Mouse (Mus musculus): Measurements from ENCODE around the gene Ttc6.

GRCm38 (mm10) chr12:57514552-57514951 is 49.4 kb upstream of the Ttc6 start:
- TF ChIP-seq CTCF (IDR thresholded peaks at IDR 0.05) (no peak), POLR2A (IDR thresholded peaks at IDR 0.05; ENCODE audit: insufficient read depth, low read depth, low read length) (no peak)

Measured in heart, adult 2 months (tissue).